20 mouse cellular contexts compared by ENCODE assay signal in the genomic region with DNA sequence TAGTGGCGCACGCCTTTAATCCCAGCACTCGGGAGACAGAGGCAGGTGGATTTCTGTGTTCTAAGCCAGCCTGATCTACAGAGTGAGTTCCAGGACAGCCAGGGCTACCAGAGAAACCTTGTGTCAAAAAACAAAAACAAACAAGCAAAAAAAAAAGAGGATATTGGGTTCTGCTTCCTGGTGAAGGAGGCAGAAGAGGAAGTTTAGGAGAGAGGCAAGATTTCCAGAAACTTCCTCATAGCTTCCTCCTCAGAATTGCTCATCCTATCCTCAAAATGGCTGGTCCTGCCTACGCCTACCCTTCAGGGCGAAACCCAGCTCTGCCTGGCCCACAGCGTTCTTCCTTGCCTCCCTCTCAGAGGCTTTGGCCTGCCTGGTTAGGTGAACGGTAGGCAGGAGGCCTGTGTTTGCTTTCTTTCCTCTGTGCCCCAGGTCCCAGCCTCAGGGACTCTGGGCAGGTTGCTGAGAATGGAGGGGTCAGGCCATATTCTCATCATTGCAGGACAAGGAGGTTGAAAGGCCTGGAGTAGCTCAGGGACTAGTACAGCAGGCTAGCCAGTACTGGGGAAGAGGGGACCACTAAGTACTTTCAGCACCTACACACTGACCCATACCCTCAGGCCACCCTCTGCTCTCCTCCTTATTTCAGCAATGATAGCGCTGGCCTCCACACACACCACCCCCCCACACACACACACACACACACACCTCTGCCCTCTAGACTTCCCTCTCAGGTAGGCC.
DNase-seq lines count a peak whose midpoint lies in the region; ATAC-seq and TF ChIP-seq lines count a peak whose summit lies in the region.
"Had no signal": no experiment of that assay in that cellular context is flagged by ENCODE, and none has a peak within 500 bp of the region (broad histone marks: within the 10 kb centered on the region; RNA-seq: fewer than 3 reads in every experiment).

No protein-coding gene starts in this region.

- no peak for TF ChIP-seq POLR2A in bone marrow macrophage, adult 2 months (IDR thresholded peaks at IDR 0.05; ENCODE audit: borderline replicate concordance, low read depth, low read length)

- H3K27ac ChIP-seq in liver, postnatal 0 days (ENCODE audit: low read depth) = peak overlapping the region; percentile 66
- no peak overlapping the region for H3K27ac ChIP-seq in liver, embryonic 11.5 days (ENCODE audit: low read depth, low read length)
- peak overlapping the region; percentile 94 for H3K27ac ChIP-seq in bone marrow macrophage, adult 2 months (ENCODE audit: insufficient read depth, low read depth, low read length)
- H3K27ac ChIP-seq: embryonic facial prominence, embryonic 13.5 days; hindbrain, postnatal 0 days; liver, embryonic 13.5 days had no signal

- no peaks in the 10 kb centered on the region for H3K36me3 ChIP-seq in liver, postnatal 0 days (replicated peaks; ENCODE audit: insufficient read depth, low read length)
- H3K36me3 ChIP-seq in liver, embryonic 11.5 days (ENCODE audit: control insufficient read depth, insufficient read depth, low read length) = no peaks in the 10 kb centered on the region
- H3K36me3 ChIP-seq: embryonic facial prominence, embryonic 13.5 days; heart, embryonic 12.5 days; liver, embryonic 13.5 days had no signal

- H3K9ac ChIP-seq in liver, postnatal 0 days (replicated peaks) = no peak overlapping the region
- no peak overlapping the region for H3K9ac ChIP-seq in liver, embryonic 11.5 days (ENCODE audit: low read depth, low read length)
- H3K9ac ChIP-seq: embryonic facial prominence, embryonic 13.5 days; heart, embryonic 12.5 days; liver, embryonic 13.5 days had no signal

- WGBS in liver, postnatal 0 days (ENCODE audit: insufficient replicate concordance) = 77% methylated on average over 8 of the region's 8 CpGs
- 73% methylated on average over 8 of the region's 8 CpGs for WGBS in liver, embryonic 11.5 days

- no peak overlapping the region for H3K4me3 ChIP-seq in liver, postnatal 0 days (ENCODE audit: low read depth, low read length)
- no peak overlapping the region for H3K4me3 ChIP-seq in liver, embryonic 11.5 days (ENCODE audit: low read depth, low read length)
- no peak overlapping the region for H3K4me3 ChIP-seq in bone marrow macrophage, adult 2 months (ENCODE audit: insufficient read depth, low read length)
- H3K4me3 ChIP-seq: embryonic facial prominence, embryonic 13.5 days; heart, embryonic 12.5 days; liver, embryonic 13.5 days had no signal

- DNase-seq in gastrocnemius, postnatal 25 days = peak; percentile 6
- no peak for DNase-seq in gastrocnemius, adult 8-10 months (ENCODE audit: low spot score in 2 of 2)
- no peak for DNase-seq in liver, postnatal 0 days
- no peak for DNase-seq in liver, embryonic 11.5 days (ENCODE audit: low spot score)
- DNase-seq in thymus, postnatal 25 days = no peak
- DNase-seq in thymus, postnatal 14 days = no peak
- DNase-seq: adrenal gland, postnatal 10 days; cerebellum, adult 8-10 months; gastrocnemius, postnatal 10 days; kidney, adult 9 months; liver, embryonic 13.5 days; lung, postnatal 14 days; thymus, adult 2 months had no signal

- TF ChIP-seq EP300 in liver, postnatal 0 days (IDR thresholded peaks at IDR 0.05; ENCODE audit: low read depth) = no peak

- H3K4me2 ChIP-seq in liver, postnatal 0 days (ENCODE audit: low read depth, low read length) = no peak overlapping the region
- no peak overlapping the region for H3K4me2 ChIP-seq in liver, embryonic 11.5 days
- H3K4me2 ChIP-seq: embryonic facial prominence, embryonic 13.5 days; heart, embryonic 12.5 days; liver, embryonic 13.5 days; midbrain, embryonic 11.5 days had no signal

- ATAC-seq in liver, postnatal 0 days = no peak
- ATAC-seq in liver, embryonic 11.5 days (replicated peaks; ENCODE audit: low FRiP score) = no peak
- peak; percentile 29 for ATAC-seq in megakaryocyte progenitor cell, adult 5-6 weeks (replicated peaks; ENCODE audit: poor library complexity)
- ATAC-seq: hindbrain, postnatal 0 days had no signal

- H3K9me3 ChIP-seq in liver, postnatal 0 days (ENCODE audit: low read length) = no peaks in the 10 kb centered on the region
- H3K9me3 ChIP-seq in liver, embryonic 11.5 days (ENCODE audit: control insufficient read depth, low read length) = no peaks in the 10 kb centered on the region
- H3K9me3 ChIP-seq: embryonic facial prominence, embryonic 13.5 days; heart, embryonic 12.5 days; liver, embryonic 13.5 days had no signal

- TF ChIP-seq CTCF in liver, postnatal 0 days (IDR thresholded peaks at IDR 0.05; ENCODE audit: low read depth) = no peak
- TF ChIP-seq CTCF in bone marrow macrophage, adult 2 months (IDR thresholded peaks at IDR 0.05; ENCODE audit: low read depth, low read length) = no peak

- peaks cover 25% of the 10 kb centered on the region for H3K4me1 ChIP-seq in liver, postnatal 0 days (ENCODE audit: insufficient read depth)
- H3K4me1 ChIP-seq in liver, embryonic 11.5 days (replicated peaks; ENCODE audit: control insufficient read depth, insufficient read depth, low read length) = peaks cover 14% of the 10 kb centered on the region
- H3K4me1 ChIP-seq in bone marrow macrophage, adult 2 months (ENCODE audit: control insufficient read depth, insufficient read depth, low read length) = peaks cover 83% of the 10 kb centered on the region

- H3K27me3 ChIP-seq in liver, postnatal 0 days (ENCODE audit: insufficient read depth, low read length) = no peaks in the 10 kb centered on the region
- H3K27me3 ChIP-seq in liver, embryonic 11.5 days (replicated peaks; ENCODE audit: control insufficient read depth, insufficient read depth, low read length) = no peaks in the 10 kb centered on the region
- H3K27me3 ChIP-seq: CH12.LX; embryonic facial prominence, embryonic 13.5 days; heart, embryonic 12.5 days; liver, embryonic 13.5 days had no signal
